Comparison of ENCODE assay signal across 11 mouse cellular contexts in the genomic region with DNA sequence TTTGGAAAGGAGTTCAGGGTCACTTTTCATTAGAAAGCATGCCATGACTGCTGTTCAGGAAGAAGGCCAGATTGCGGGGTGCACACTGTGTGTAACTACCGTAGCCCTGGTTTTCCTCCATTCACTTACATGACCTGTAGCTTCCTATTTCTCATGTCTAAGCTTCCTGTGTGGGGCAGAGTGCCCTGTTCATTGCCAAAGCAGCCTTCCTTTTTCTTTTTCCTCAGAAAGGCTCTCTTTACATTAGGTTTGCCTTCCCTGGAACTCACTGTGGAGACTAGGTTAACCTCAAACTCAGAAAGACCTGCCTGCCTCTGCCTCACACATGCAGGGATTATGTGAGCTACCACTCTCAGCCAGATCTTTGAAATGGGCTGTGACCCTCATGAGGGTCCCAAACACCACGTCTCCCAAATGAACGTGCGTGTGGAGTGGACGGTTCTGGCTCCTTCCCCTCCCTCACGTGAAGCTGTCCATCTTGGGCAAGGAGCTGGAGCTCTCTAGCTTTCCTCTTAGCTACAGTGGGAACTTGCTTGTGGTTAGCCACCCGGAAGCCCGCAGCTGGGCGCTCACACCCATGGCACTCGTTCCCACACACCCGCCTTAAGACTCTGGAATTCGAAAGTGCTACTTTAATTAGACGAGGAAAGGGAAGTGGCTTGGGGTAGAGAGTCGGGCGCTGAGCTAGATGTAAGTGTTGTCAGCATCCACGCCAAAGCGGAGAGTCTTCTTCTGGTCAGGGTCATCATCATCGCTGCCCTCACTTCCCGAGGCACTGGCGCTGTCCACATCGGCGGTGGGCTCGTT. TPM values are rescaled to one million over a fixed set of nuclear protein-coding genes. Genes with fewer than 3 reads are reported as not detected.
DNase-seq lines count a peak whose midpoint lies in the region; ATAC-seq and TF ChIP-seq lines count a peak whose summit lies in the region.
"Had no signal": no experiment of that assay in that cellular context is flagged by ENCODE, and none has a peak within 500 bp of the region (broad histone marks: within the 10 kb centered on the region; RNA-seq: fewer than 3 reads in every experiment).

No protein-coding gene starts in this region.

- TF ChIP-seq CTCF in spleen, adult 2 months (IDR thresholded peaks at IDR 0.05; ENCODE audit: extremely low read depth, insufficient read depth, insufficient read length, insufficient replicate concordance): no peak
- TF ChIP-seq CTCF in liver, embryonic 14.5 days (IDR thresholded peaks at IDR 0.05; ENCODE audit: low read depth): no peak

- no peak for DNase-seq in spleen, adult 2 months (ENCODE audit: low read depth in 1 of 2, low spot score in 2 of 2)
- DNase-seq in spleen, adult 12 weeks (ENCODE audit: low spot score): no peak
- DNase-seq in liver, embryonic 14.5 days (ENCODE audit: low read depth in 3 of 3, low spot score in 3 of 3): no peak
- DNase-seq in naive thymus-derived CD4-positive, alpha-beta T cell, adult 2 months (ENCODE audit: low read depth): peak; percentile 57
- DNase-seq in right cerebral cortex, postnatal 14 days: no peak
- DNase-seq in embryo, embryonic 9.5 days (ENCODE audit: extremely low spot score): no peak
- no peak for DNase-seq in gastrocnemius, adult 8-10 months (ENCODE audit: low spot score in 2 of 2)

- TF ChIP-seq EP300 in liver, embryonic 14.5 days (IDR thresholded peaks at IDR 0.05; ENCODE audit: low read depth): no peak

- 10% methylated on average over 24 of the region's 24 CpGs for WGBS in spleen, adult 2 months
- WGBS in heart, embryonic 11.5 days (ENCODE audit: insufficient replicate concordance): 62% methylated on average over 24 of the region's 24 CpGs
- WGBS in liver, embryonic 14.5 days (ENCODE audit: insufficient replicate concordance): 17% methylated on average over 24 of the region's 24 CpGs

- H3K9me3 ChIP-seq in heart, embryonic 11.5 days (replicated peaks; ENCODE audit: control insufficient read depth, low read length): no peaks in the 10 kb centered on the region
- H3K9me3 ChIP-seq in liver, embryonic 14.5 days (ENCODE audit: control insufficient read depth, low read length): no peaks in the 10 kb centered on the region

- H3K27me3 ChIP-seq in spleen, adult 2 months (ENCODE audit: control insufficient read depth, insufficient read depth, low read length): 0 out of 2 replicates have a peak, but pooled peaks cover 2% of the 10 kb centered on the region
- H3K27me3 ChIP-seq in heart, embryonic 11.5 days (ENCODE audit: control insufficient read depth, insufficient read depth, low read length): no peaks in the 10 kb centered on the region
- H3K27me3 ChIP-seq in liver, embryonic 14.5 days (ENCODE audit: control insufficient read depth, insufficient read depth, low read length): no peaks in the 10 kb centered on the region; the same call in 1 of the 2 replicates

- H3K4me2 ChIP-seq in heart, embryonic 11.5 days: peak overlapping the region; percentile 38
- peak overlapping the region; percentile 44 for H3K4me2 ChIP-seq in liver, embryonic 14.5 days (ENCODE audit: low read depth)

- H3K9ac ChIP-seq in heart, embryonic 11.5 days (ENCODE audit: low read depth, low read length): no peak overlapping the region
- H3K9ac ChIP-seq in liver, embryonic 14.5 days (replicated peaks): no peak overlapping the region

- peaks cover 4% of the 10 kb centered on the region for H3K36me3 ChIP-seq in spleen, adult 2 months (ENCODE audit: control insufficient read depth, insufficient read depth, low read length)
- peaks cover 3% of the 10 kb centered on the region for H3K36me3 ChIP-seq in heart, embryonic 11.5 days (ENCODE audit: control insufficient read depth, insufficient read depth, low read length)
- H3K36me3 ChIP-seq in liver, embryonic 14.5 days (replicated peaks; ENCODE audit: control insufficient read depth, insufficient read depth, low read depth): peaks cover under 1% of the 10 kb centered on the region

- no peak for TF ChIP-seq POLR2A in spleen, adult 2 months (IDR thresholded peaks at IDR 0.05; ENCODE audit: low read depth, low read length)

- ATAC-seq in heart, embryonic 11.5 days (replicated peaks; ENCODE audit: insufficient number of reproducible peaks, low FRiP score, low TSS enrichment): no peak
- no peak for ATAC-seq in liver, embryonic 14.5 days (ENCODE audit: insufficient read depth)

- peaks cover 17% of the 10 kb centered on the region for H3K4me1 ChIP-seq in spleen, adult 2 months (ENCODE audit: control insufficient read depth, insufficient read depth, insufficient read length)
- peaks cover 11% of the 10 kb centered on the region; the same call in 1 of the 2 replicates for H3K4me1 ChIP-seq in heart, embryonic 11.5 days (ENCODE audit: control insufficient read depth, insufficient read depth, low read length)
- H3K4me1 ChIP-seq in liver, embryonic 14.5 days (replicated peaks; ENCODE audit: control insufficient read depth in 2 of 2, insufficient read depth in 2 of 2, low read length in 1 of 2): peaks cover 13 to 17% of the 10 kb centered on the region in 2 experiments

- peak overlapping the region; percentile 32; the same call in 1 of the 2 replicates for H3K4me3 ChIP-seq in spleen, adult 2 months (ENCODE audit: extremely low read depth, insufficient read depth, insufficient read length)
- H3K4me3 ChIP-seq in heart, embryonic 11.5 days (ENCODE audit: low read depth, low read length): 0 out of 2 replicates have a peak overlapping the region, but pooled peaks have one; percentile 5
- H3K4me3 ChIP-seq in liver, embryonic 14.5 days (ENCODE audit: insufficient read depth in 1 of 2, low read depth in 2 of 2, low read length in 2 of 2): peak overlapping the region in 1 of 2 experiments; percentile 9; a peak in 1 of 4 replicates
- H3K4me3 ChIP-seq: layer of hippocampus, adult 2 months had no signal

- peak overlapping the region; percentile 44; the same call in 1 of the 2 replicates for H3K27ac ChIP-seq in spleen, adult 2 months (ENCODE audit: insufficient read depth, low read length)
- no peak overlapping the region for H3K27ac ChIP-seq in heart, embryonic 11.5 days (ENCODE audit: low read depth, low read length)
- H3K27ac ChIP-seq in liver, embryonic 14.5 days: no peak overlapping the region
- H3K27ac ChIP-seq: layer of hippocampus, adult 2 months had no signal

RNA-seq across cellular contexts. Expression of a gene that starts 2.4 kb away (rescaled TPM):
- 105 and 160 TPM in 2 replicates for polyA plus RNA-seq in spleen, adult 2 months (2012; rRNA removed)
- 0.99 and 1.2 TPM in 2 replicates for polyA plus RNA-seq in heart, embryonic 11.5 days (2014; fragmentation: Nextera tagmentation; extraction: Ambion mirVana)
- 4.6 and 5.4 TPM in 2 replicates for polyA plus RNA-seq in liver, embryonic 14.5 days (2012; rRNA removed)
- 4.8 and 5.1 TPM in 2 replicates for polyA plus RNA-seq in liver, embryonic 14.5 days (2014; fragmentation: Nextera tagmentation; extraction: Ambion mirVana)
- under 1 TPM; 0.27 to 0.80 (median 0.50) TPM for total RNA-seq in gastrocnemius, adult 8-10 months (2022)

RNA-seq across cellular contexts. Expression of a gene that starts 7.9 kb away (rescaled TPM):
- polyA plus RNA-seq in spleen, adult 2 months (2012; rRNA removed): 0.14 and 0.15 TPM in 2 replicates
- polyA plus RNA-seq in heart, embryonic 11.5 days (2014; fragmentation: Nextera tagmentation; extraction: Ambion mirVana): not detected in 2 replicates
- 0.07 and 0.11 TPM in 2 replicates for polyA plus RNA-seq in liver, embryonic 14.5 days (2012; rRNA removed)
- polyA plus RNA-seq in liver, embryonic 14.5 days (2014; fragmentation: Nextera tagmentation; extraction: Ambion mirVana): 0.24 and 0.27 TPM in 2 replicates
- not detected for total RNA-seq in gastrocnemius, adult 8-10 months (2022)
- total RNA-seq: layer of hippocampus, adult 2 months; MEL had no signal
- polyA plus RNA-seq: embryonic facial prominence, embryonic 11.5 days had no signal

RNA-seq across cellular contexts. Expression of a gene that starts 10.3 kb away (rescaled TPM):
- 1.6 and 4.5 TPM in 2 replicates for polyA plus RNA-seq in spleen, adult 2 months (2012; rRNA removed)
- polyA plus RNA-seq in heart, embryonic 11.5 days (2014; fragmentation: Nextera tagmentation; extraction: Ambion mirVana): 2.2 and 3.0 TPM in 2 replicates
- 0.16 TPM in 1 of 2 replicates, not detected in the other for polyA plus RNA-seq in liver, embryonic 14.5 days (2012; rRNA removed)
- polyA plus RNA-seq in liver, embryonic 14.5 days (2014; fragmentation: Nextera tagmentation; extraction: Ambion mirVana): 0.22 and 0.30 TPM in 2 replicates
- not detected for total RNA-seq in gastrocnemius, adult 8-10 months (2022)
- total RNA-seq: layer of hippocampus, adult 2 months; MEL had no signal

RNA-seq across cellular contexts. Expression of a gene that starts 23.1 kb away (rescaled TPM):
- 0.09 and 0.22 TPM in 2 replicates for polyA plus RNA-seq in spleen, adult 2 months (2012; rRNA removed)
- 0.10 and 0.17 TPM in 2 replicates for polyA plus RNA-seq in heart, embryonic 11.5 days (2014; fragmentation: Nextera tagmentation; extraction: Ambion mirVana)
- not detected in 2 replicates for polyA plus RNA-seq in liver, embryonic 14.5 days (2012; rRNA removed)
- not detected in 2 replicates for polyA plus RNA-seq in liver, embryonic 14.5 days (2014; fragmentation: Nextera tagmentation; extraction: Ambion mirVana)
- total RNA-seq in gastrocnemius, adult 8-10 months (2022): not detected
- total RNA-seq: MEL had no signal

RNA-seq across cellular contexts. Expression of a gene that starts 40.1 kb away (rescaled TPM):
- 29.3 and 31.4 TPM in 2 replicates for polyA plus RNA-seq in spleen, adult 2 months (2012; rRNA removed)
- polyA plus RNA-seq in heart, embryonic 11.5 days (2014; fragmentation: Nextera tagmentation; extraction: Ambion mirVana): 50.2 and 51.1 TPM in 2 replicates
- polyA plus RNA-seq in liver, embryonic 14.5 days (2012; rRNA removed): 10.4 and 14.1 TPM in 2 replicates
- polyA plus RNA-seq in liver, embryonic 14.5 days (2014; fragmentation: Nextera tagmentation; extraction: Ambion mirVana): 25.7 and 28.3 TPM in 2 replicates
- total RNA-seq in gastrocnemius, adult 8-10 months (2022): 10 to 100 TPM; 16.8 to 25.3 (median 19.4) TPM

Comparison
In these comparisons a context has a peak if more than half of its experiments do, and no peak if none do; other contexts are left out.
1. RNA of a gene that starts 2.4 kb away (polyA plus RNA-seq): 105 to 160 TPM in spleen, adult 2 months; 4.6 to 5.4 TPM in liver, embryonic 14.5 days and 0.99 to 1.2 TPM in heart, embryonic 11.5 days; every median in the first group is over 10 times any median in the second.